Mouse (Mus musculus) lung, postnatal 0 days (tissue): ENCODE results near the gene Ptprn2. TPM values are rescaled to one million over a fixed set of nuclear protein-coding genes. Genes with fewer than 3 reads are reported as not detected.

ENCODE experiments used
- ATAC-seq: fragments of 200-750 bp; cut with Nextera tagmentation; 2 replicates; pipeline ENCODE4 v1.8.0; 2017; ENCODE audit warnings: moderate library complexity
- DNase-seq: peaks from one replicate; pipeline ENCODE4 v3.0.0-alpha.2; 2016; ENCODE audit warnings: low spot score
- H3K27ac ChIP-seq: fragments of 300-500 bp; sonication (generic); 2 replicates; pipeline ENCODE4 v1.5.1; 2014; ENCODE audit warnings: antibody characterized with exemption, mild to moderate bottlenecking, low read length, mixed read lengths
- H3K27me3 ChIP-seq: fragments of 300-500 bp; sonication (generic); replicated peaks from 2 replicates; pipeline ENCODE4 v1.6.1; 2014; ENCODE audit warnings: low read length, mixed read lengths; ENCODE audit not compliant: insufficient read depth
- H3K36me3 ChIP-seq: fragments of 300-500 bp; sonication (generic); 2 replicates; pipeline ENCODE4 v1.6.1; 2014; ENCODE audit warnings: low read length, mixed read lengths; ENCODE audit not compliant: insufficient read depth
- H3K4me1 ChIP-seq: fragments of 300-500 bp; sonication (generic); 2 replicates; pipeline ENCODE4 v1.6.1; 2014; ENCODE audit warnings: antibody characterized with exemption, low read depth, low read length, mixed read lengths; ENCODE audit not compliant: insufficient read depth
- H3K4me2 ChIP-seq: fragments of 300-500 bp; sonication (generic); replicated peaks from 2 replicates; pipeline ENCODE4 v1.6.1; 2014; ENCODE audit warnings: low read depth, mild to moderate bottlenecking, low read length, moderate library complexity, mixed read lengths
- H3K4me3 ChIP-seq: fragments of 300-500 bp; sonication (generic); 2 replicates; pipeline ENCODE4 v1.5.1; 2014; ENCODE audit warnings: low read depth, low read length
- H3K9ac ChIP-seq: fragments of 300-500 bp; sonication (generic); replicated peaks from 2 replicates; pipeline ENCODE4 v1.6.1; 2014; ENCODE audit warnings: low read depth, mild to moderate bottlenecking
- H3K9me3 ChIP-seq: fragments of 300-500 bp; sonication (generic); 2 replicates; pipeline ENCODE4 v1.6.1; 2016; ENCODE audit warnings: low read length, mixed read lengths
- CTCF ChIP-seq: IDR thresholded peaks from 2 replicates; pipeline ENCODE4 v1.5.1; 2016; ENCODE audit warnings: antibody characterized with exemption, mild to moderate bottlenecking
- EP300 ChIP-seq: IDR thresholded peaks from 2 replicates; pipeline ENCODE4 v1.6.1; 2016; ENCODE audit warnings: antibody characterized with exemption, mild to moderate bottlenecking, control low read depth
- WGBS: fragments of 180-500 bp; shearing (Covaris S2); extraction: QIAGEN DNeasy Blood & Tissue Kit; methylation state at CpG from one replicate; pipeline ENCODE4 v1.1.7; 2014; 5-methylcytosine and 5-hydroxymethylcytosine counted together
- polyA plus RNA-seq: library from polyadenylated mRNA; unstranded; fragments of >200 nt; fragmentation: Nextera tagmentation; extraction: Ambion mirVana; gene quantifications from 2 replicates; pipeline ENCODE4 v1.2.1, GENCODE M21; 2015

Ptprn2 gene
- polyA plus RNA-seq, 1 experiment from 2014 or later: 0.24 TPM

DNA sequence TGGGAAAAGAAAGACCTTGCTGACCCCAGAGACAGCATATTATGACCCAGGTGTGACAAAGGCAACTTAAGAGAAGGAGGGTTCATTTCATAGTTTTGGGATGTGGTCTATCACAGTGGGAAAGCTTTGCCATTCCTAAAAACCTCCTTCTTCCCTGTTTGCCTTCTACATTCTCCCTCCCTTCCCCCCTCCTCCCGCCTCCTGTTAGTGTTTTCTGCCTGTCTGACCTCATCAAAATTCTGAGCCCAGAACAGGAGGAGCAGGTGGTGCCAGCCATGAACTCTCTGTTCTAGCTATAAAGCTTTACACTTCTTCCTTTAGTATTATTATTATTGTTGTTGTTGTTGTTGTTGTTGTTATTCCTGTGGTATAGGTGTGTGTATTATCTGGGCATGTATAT is 3.6 kb upstream of the Ptprn2 start:
- Histone ChIP-seq H3K9ac (no peak overlapping the region), H3K27me3 (no peaks in the 10 kb centered on the region), H3K36me3 (no peaks in the 10 kb centered on the region), H3K4me1 (peaks cover 7% of the 10 kb centered on the region), H3K4me3 (no peak overlapping the region), H3K9me3 (no peaks in the 10 kb centered on the region), H3K27ac (no peak overlapping the region), H3K4me2 (no peak overlapping the region)
- WGBS: 60% methylated on average over 1 of the region's 1 CpGs
- DNase-seq (no peak), ATAC-seq (no peak)
- TF ChIP-seq CTCF: no peak
- TF ChIP-seq EP300: no peak

DNA sequence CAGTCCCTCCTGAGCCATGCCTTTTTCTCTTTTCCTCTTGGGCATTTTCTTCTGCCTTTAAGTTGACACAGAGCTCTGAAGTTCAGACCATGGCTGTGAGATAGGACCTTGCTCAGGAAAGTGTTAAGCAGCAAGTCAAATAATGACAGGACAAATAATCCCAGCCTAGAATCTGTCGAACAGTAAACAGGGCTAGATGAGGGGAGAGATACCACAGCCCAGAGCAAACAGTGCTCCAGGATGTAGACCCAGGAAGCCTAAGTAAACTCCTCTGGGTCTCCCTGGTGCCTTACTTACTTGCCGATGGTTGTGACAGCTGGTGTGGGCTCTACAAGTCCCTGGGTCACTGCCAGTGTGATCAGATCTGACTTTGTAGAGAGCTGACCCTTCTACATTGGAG is 1.9 kb upstream of the Ptprn2 start:
- Histone ChIP-seq H3K9me3 (no peaks in the 10 kb centered on the region), H3K27ac (no peak overlapping the region), H3K27me3 (no peaks in the 10 kb centered on the region), H3K9ac (no peak overlapping the region), H3K4me2 (no peak overlapping the region), H3K4me1 (peaks cover 7% of the 10 kb centered on the region), H3K4me3 (no peak overlapping the region), H3K36me3 (no peaks in the 10 kb centered on the region)
- no peak for DNase-seq
- WGBS: 10% methylated on average over 2 of the region's 2 CpGs
- no peak for ATAC-seq
- TF ChIP-seq EP300: no peak
- no peak for TF ChIP-seq CTCF

DNA sequence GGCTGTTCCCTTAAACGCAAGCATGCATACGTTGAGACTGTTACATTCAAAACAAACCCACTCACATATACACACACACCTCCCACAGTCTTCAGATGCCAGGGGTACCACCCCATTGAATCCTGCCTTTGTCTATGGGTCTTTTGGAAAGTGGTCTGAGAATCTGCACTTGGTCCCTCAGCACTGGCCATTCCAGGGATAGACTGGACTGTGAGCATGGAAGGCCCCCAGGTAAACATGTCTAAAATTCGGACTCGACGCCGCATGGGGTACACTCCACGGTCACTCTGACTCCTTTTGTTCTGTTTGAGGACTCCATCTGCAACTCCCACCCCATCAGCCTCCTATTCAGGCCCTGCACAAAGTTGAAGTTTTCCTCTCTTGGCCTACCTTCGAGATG is 529 bp upstream of the Ptprn2 start:
- H3K4me2 ChIP-seq: no peak overlapping the region
- TF ChIP-seq EP300 (no peak), CTCF (no peak)
- H3K9me3 ChIP-seq: no peaks in the 10 kb centered on the region
- no peaks in the 10 kb centered on the region for H3K27me3 ChIP-seq
- WGBS: 65% methylated on average over 8 of the region's 8 CpGs
- H3K9ac ChIP-seq: no peak overlapping the region
- H3K4me1 ChIP-seq: peaks cover 7% of the 10 kb centered on the region
- no peak for ATAC-seq
- no peaks in the 10 kb centered on the region for H3K36me3 ChIP-seq
- DNase-seq: no peak
- no peak overlapping the region for H3K4me3 ChIP-seq
- no peak overlapping the region for H3K27ac ChIP-seq

DNA sequence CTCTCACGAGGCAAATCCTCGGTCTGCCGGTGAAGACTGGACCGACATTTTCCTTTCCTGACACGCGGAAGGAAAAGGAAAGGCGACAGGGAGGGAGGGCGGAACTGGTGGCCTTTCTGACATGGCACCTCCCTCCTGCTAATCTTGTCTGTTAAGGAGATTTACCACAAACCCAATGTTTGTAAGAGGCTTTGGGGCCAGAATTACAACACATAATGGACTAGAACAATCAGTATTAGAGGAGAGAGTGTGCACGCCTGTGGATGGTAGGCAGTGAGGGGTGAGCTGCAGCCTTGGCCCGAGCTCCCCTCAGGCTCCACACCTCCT is 847 bp downstream of the Ptprn2 start:
- Histone ChIP-seq H3K27me3 (no peaks in the 10 kb centered on the region), H3K27ac (no peak overlapping the region), H3K4me3 (peak overlapping the region; percentile 41; the same call in 1 of the 2 replicates), H3K4me1 (peaks cover 7% of the 10 kb centered on the region), H3K4me2 (peak overlapping the region; percentile 73), H3K36me3 (no peaks in the 10 kb centered on the region), H3K9me3 (no peaks in the 10 kb centered on the region), H3K9ac (no peak overlapping the region)
- no peak for DNase-seq
- ATAC-seq: no peak
- TF ChIP-seq CTCF (no peak), EP300 (no peak)
- WGBS: 10% methylated on average over 9 of the region's 10 CpGs

- no peak for ATAC-seq
- no peaks in the 10 kb centered on the region for H3K27me3 ChIP-seq
- H3K4me1 ChIP-seq: peaks cover 7% of the 10 kb centered on the region
- DNase-seq: no peak
- no peaks in the 10 kb centered on the region for H3K9me3 ChIP-seq
- TF ChIP-seq CTCF: no peak
- TF ChIP-seq EP300: no peak
- no peak overlapping the region for H3K4me3 ChIP-seq
- H3K9ac ChIP-seq: no peak overlapping the region
- 59% methylated on average over 8 of the region's 8 CpGs for WGBS
- no peaks in the 10 kb centered on the region for H3K36me3 ChIP-seq
- H3K27ac ChIP-seq: no peak overlapping the region
- no peak overlapping the region for H3K4me2 ChIP-seq
Measured at GRCm38 (mm10) chr12:116488836-116489235, 3.3 kb downstream of the Ptprn2 start.

DNA sequence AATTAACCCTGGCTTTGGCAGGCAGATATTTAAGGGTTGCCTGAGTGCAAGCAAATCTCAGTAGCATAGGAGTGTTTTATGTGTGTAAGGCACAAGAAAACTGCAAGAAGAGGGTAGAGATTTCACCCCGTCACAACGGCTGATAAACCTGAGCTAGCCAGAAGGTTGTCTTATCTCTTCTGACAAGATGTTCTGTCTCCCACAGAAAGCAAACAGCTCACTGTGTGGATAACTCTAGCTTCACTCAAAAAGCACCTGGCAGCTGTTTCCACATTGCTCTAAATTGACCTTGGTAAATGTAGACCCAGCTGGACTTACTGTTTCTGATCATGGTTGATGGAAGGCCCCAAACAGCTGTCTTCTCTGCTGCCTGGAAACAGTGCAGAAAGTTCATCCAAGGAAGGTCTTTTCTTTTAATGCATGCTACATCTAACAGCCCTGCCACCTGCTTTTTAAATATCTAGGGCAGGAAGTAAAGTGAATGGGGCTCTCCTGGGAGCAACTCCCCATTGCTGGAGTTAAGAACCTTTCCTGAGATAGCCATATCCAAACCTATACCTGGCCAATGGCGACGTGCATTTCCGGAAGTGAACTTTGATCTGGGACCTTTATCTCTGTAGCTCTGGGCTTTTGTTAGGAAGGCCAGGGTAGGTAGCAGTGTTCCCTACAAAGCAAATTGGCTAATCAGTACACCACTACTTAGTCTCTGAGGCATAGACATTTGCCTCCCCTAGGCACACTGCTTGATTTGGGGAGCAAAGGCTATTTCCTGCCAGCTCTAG is 5.2 kb downstream of the Ptprn2 start:
- Histone ChIP-seq H3K4me3 (no peak overlapping the region), H3K27me3 (no peaks in the 10 kb centered on the region), H3K27ac (no peak overlapping the region), H3K4me2 (no peak overlapping the region), H3K4me1 (peaks cover 7% of the 10 kb centered on the region), H3K9me3 (no peaks in the 10 kb centered on the region), H3K36me3 (no peaks in the 10 kb centered on the region), H3K9ac (no peak overlapping the region)
- ATAC-seq (no peak), DNase-seq (no peak)
- 63% methylated on average over 5 of the region's 5 CpGs for WGBS
- TF ChIP-seq EP300: no peak
- no peak for TF ChIP-seq CTCF

GRCm38 (mm10) chr12:116498666-116499065 is 13.1 kb downstream of the Ptprn2 start:
- no peak for DNase-seq
- Histone ChIP-seq H3K27ac (no peak overlapping the region), H3K36me3 (no peaks in the 10 kb centered on the region), H3K4me1 (no peaks in the 10 kb centered on the region), H3K4me3 (no peak overlapping the region), H3K9me3 (no peaks in the 10 kb centered on the region), H3K27me3 (no peaks in the 10 kb centered on the region), H3K9ac (no peak overlapping the region), H3K4me2 (no peak overlapping the region)
- TF ChIP-seq CTCF (no peak), EP300 (no peak)
- ATAC-seq: no peak
